Mouse (Mus musculus) midbrain, embryonic 13.5 days (tissue): ENCODE results near the gene Hnrnpa1. TPM values are rescaled to one million over a fixed set of nuclear protein-coding genes. Genes with fewer than 3 reads are reported as not detected.
"Not testable (repeated sequence)": the region's sequence is repeated elsewhere in the genome, so short reads cannot be mapped to it uniquely, and the experiment has no call there.

Source experiments
- ATAC-seq: fragments of 200-750 bp; cut with Nextera tagmentation; 2 replicates; pipeline ENCODE4 v1.8.0; 2017; ENCODE audit warnings: mild to moderate bottlenecking, moderate TSS enrichment, moderate library complexity
- H3K27ac ChIP-seq: fragments of 300-500 bp; sonication (generic); 2 replicates; pipeline ENCODE4 v1.5.1; 2015; ENCODE audit warnings: inconsistent platforms, mild to moderate bottlenecking, moderate library complexity
- H3K27me3 ChIP-seq: fragments of 300-500 bp; sonication (generic); 2 replicates; pipeline ENCODE4 v1.6.1; 2015; ENCODE audit warnings: mild to moderate bottlenecking, inconsistent platforms
- H3K36me3 ChIP-seq: fragments of 300-500 bp; sonication (generic); 2 replicates; pipeline ENCODE4 v1.6.1; 2015; ENCODE audit warnings: mild to moderate bottlenecking, inconsistent platforms
- H3K4me1 ChIP-seq: fragments of 300-500 bp; sonication (generic); replicated peaks from 2 replicates; pipeline ENCODE4 v1.6.1; 2015; ENCODE audit warnings: inconsistent platforms
- H3K4me2 ChIP-seq: fragments of 300-500 bp; sonication (generic); replicated peaks from 2 replicates; pipeline ENCODE4 v1.6.1; 2015; ENCODE audit warnings: moderate library complexity, mild to moderate bottlenecking, inconsistent platforms
- H3K4me3 ChIP-seq: fragments of 300-500 bp; sonication (generic); replicated peaks from 2 replicates; pipeline ENCODE4 v1.5.1; 2015; ENCODE audit warnings: mild to moderate bottlenecking, inconsistent platforms
- H3K9ac ChIP-seq: fragments of 300-500 bp; sonication (generic); replicated peaks from 2 replicates; pipeline ENCODE4 v1.6.1; 2015; ENCODE audit warnings: mild to moderate bottlenecking, inconsistent platforms
- H3K9me3 ChIP-seq: fragments of 300-500 bp; sonication (generic); 2 replicates; pipeline ENCODE4 v1.6.1; 2016; ENCODE audit warnings: mild to moderate bottlenecking, inconsistent platforms
- WGBS: fragments of 180-500 bp; shearing (Covaris S2); methylation state at CpG from one replicate; pipeline ENCODE4 v1.1.7; 2015; 5-methylcytosine and 5-hydroxymethylcytosine counted together
- polyA plus RNA-seq: library from polyadenylated mRNA; unstranded; fragments of >200 nt; fragmentation: Nextera tagmentation; extraction: Ambion mirVana; gene quantifications from 2 replicates; pipeline ENCODE4 v1.2.1, GENCODE M21; 2015

The Hnrnpa1 gene
- polyA plus RNA-seq, 1 experiment from 2014 or later: 1,022 TPM

DNA sequence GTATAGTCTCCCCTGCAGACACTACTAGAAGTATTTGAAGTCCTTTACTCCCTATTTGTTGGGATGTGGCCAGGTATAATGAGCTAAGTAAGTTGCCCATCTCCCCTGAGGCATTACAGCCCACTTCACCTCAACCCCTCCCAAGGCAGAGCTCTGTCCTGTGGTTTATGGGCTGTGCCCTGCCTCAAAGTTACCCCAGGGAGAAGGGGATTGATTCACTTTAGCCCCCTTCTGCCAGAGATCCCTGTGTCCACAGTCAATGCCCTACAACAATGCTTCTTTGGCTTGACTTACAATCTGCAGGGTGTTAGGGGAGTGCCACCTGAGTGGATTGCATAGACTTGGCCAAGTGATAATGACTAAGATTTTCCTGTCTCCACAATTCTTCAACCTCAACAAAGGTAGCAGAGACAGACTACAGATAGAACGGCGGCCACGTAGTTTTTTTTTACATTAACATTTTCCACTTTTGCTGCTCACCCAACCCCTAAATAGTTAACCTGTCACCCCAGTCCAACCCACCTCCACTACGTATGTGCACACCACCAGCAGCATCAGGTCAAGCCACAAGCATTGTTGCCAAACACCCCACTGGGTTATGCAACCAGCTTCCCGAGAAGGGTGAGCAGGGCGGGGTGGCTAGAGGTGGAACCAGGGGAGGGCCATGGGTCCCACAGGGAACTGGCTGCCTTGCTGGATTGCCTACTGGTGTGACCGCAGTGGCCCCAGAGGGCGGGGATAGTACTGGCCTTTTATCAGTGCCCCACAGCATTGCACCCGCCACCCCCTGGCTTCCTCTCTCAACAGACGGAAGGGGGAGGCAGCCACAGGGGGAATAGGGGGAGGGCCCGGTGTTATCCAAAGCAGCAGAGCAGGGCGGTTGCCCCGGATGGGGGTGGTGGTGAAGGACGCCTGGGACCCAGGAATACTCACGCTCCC lies 17.8 kb downstream of the Hnrnpa1 start, which contains the start of gene Nfe2:
TSS of gene Nfe2 (minus strand) at position 614 of the 939 bp plus-strand sequence.
- Histone ChIP-seq H3K4me3 (no peak within 1 kb of the TSS), H3K9ac (peak within 1 kb of the TSS; percentile 36; the same call in 1 of the 2 replicates), H3K27ac (no peak within 1 kb of the TSS), H3K4me2 (peak within 1 kb of the TSS; percentile 20), H3K27me3 (peaks cover 13% of the 10 kb centered on the region; the same call in 1 of the 2 replicates), H3K4me1 (peaks cover 16% of the 10 kb centered on the region), H3K36me3 (no peaks in the 10 kb centered on the region), H3K9me3 (no peaks in the 10 kb centered on the region)
- ATAC-seq: 0 out of 2 replicates have a peak, but pooled peaks have one; percentile 37
- 18% methylated on average over 15 of the region's 15 CpGs for WGBS

GRCm38 (mm10) chr15:103259162-103259561 lies 18.9 kb downstream of the Hnrnpa1 start:
- Histone ChIP-seq H3K4me1 (peaks cover 16% of the 10 kb centered on the region), H3K27me3 (peaks cover 13% of the 10 kb centered on the region; the same call in 1 of the 2 replicates), H3K4me3 (no peak overlapping the region), H3K9ac (no peak overlapping the region), H3K27ac (no peak overlapping the region), H3K36me3 (no peaks in the 10 kb centered on the region), H3K9me3 (no peaks in the 10 kb centered on the region), H3K4me2 (no peak overlapping the region)
- ATAC-seq: no peak
- 85% methylated on average over 5 of the region's 5 CpGs for WGBS

DNA sequence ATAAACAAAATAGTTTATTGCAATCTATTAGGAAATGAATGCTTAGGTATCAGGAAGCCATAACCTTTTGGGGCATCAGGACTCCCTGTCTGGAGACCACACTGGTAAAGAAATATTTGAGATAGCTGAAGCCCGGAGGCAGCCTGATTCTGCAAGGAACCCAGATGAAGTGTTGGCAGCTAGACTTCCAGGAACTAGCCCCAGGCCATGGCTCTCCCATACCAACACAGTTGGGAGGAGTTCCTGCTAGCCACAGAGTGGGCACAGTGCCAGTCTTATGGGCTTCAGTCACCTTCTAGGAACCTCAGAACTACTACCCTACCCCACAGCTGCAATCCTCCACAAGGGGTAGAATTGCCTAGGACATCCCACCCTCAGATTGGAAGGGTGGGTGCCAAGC lies 19.8 kb downstream of the Hnrnpa1 start:
- Histone ChIP-seq H3K27ac (no peak overlapping the region), H3K4me3 (no peak overlapping the region), H3K4me1 (peaks cover 12% of the 10 kb centered on the region), H3K27me3 (peaks cover 9% of the 10 kb centered on the region; the same call in 1 of the 2 replicates), H3K9me3 (no peaks in the 10 kb centered on the region), H3K9ac (no peak overlapping the region), H3K36me3 (no peaks in the 10 kb centered on the region), H3K4me2 (no peak overlapping the region)
- WGBS: 86% methylated on average over 1 of the region's 1 CpGs
- no peak for ATAC-seq

- no peak overlapping the region for H3K9ac ChIP-seq
- WGBS: 93% methylated on average over 2 of the region's 2 CpGs
- no peak for ATAC-seq
- H3K4me3 ChIP-seq: no peak overlapping the region
- H3K36me3 ChIP-seq: no peaks in the 10 kb centered on the region
- H3K9me3 ChIP-seq: no peaks in the 10 kb centered on the region
- no peak overlapping the region for H3K4me2 ChIP-seq
- H3K27me3 ChIP-seq: 0 out of 2 replicates have a peak, but pooled peaks cover 7% of the 10 kb centered on the region
- no peak overlapping the region for H3K27ac ChIP-seq
- H3K4me1 ChIP-seq: no peaks in the 10 kb centered on the region
Observed at GRCm38 (mm10) chr15:103264794-103265193, 24.6 kb downstream of the Hnrnpa1 start.

DNA sequence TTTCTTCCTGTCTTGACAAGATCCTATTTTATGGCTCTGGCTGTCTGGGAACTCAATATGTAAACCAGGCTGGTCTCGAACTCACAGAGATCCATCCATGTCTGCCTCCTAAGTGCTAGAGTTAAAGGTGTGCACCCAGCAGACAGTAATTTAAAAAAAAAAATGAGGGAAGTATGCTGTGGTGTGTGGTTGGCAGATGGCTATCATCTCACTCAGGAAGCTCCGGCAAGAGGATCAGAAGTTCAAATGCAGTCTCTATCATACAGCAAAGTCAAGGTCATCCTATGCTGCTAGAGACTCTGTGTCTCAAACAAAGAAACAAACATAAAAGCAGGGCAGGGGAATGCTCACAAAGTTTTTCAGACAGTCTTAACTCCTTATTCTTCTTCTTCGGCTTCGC lies 28.7 kb downstream of the Hnrnpa1 start:
- H3K4me2 ChIP-seq: no peak overlapping the region
- 85% methylated on average over 4 of the region's 4 CpGs for WGBS
- no peaks in the 10 kb centered on the region for H3K36me3 ChIP-seq
- H3K9ac ChIP-seq: no peak overlapping the region
- H3K9me3 ChIP-seq: no peaks in the 10 kb centered on the region
- no peak for ATAC-seq
- no peak overlapping the region for H3K4me3 ChIP-seq
- peaks cover 8% of the 10 kb centered on the region for H3K4me1 ChIP-seq
- no peak overlapping the region for H3K27ac ChIP-seq
- H3K27me3 ChIP-seq: 0 out of 2 replicates have a peak, but pooled peaks cover 7% of the 10 kb centered on the region

DNA sequence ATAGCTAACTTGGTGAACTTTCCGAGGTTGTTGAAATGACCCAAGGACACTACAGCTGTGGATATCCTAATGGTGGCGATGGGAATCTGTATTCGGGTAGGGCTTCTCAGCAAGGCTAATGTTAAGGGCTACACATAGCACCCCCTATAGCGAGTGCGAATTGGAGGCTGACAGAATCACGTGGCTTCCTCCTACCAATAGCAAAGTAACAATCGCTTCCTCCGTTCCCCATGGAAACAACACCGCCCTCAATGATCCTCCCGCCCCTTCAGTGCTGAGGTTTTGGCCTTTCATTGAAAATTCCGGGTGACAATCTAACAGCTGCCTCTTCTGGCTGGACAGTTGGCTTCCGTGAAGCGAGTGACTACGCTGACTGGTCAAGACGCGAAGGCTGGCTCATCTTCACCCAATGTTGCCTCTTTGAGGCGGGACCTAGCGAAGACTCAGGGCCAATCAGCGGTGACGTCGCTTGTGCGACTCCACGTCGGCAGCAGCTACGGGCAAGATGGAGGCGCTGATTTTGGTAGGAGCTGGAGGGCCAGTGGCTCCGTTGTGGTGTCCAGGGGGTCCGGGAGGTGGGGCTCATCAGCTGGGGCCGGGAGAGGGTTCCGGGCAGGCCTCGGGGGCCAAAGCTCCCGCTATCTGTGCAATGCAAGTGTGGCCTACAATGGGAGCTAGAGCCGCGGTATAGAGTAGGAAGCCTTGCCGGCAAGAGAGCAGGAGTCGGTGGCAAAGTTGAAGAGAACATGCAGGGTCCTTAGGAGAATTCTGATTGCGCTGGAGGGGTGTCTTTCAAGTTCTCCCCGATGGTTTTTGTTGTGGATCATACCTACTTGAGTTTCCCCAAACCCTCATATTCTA lies 32.4 kb downstream of the Hnrnpa1 start, which contains the start of gene Copz1:
TSS of gene Copz1 (plus strand) at position 296 of the 861 bp plus-strand sequence.
- H3K4me2 ChIP-seq: peak within 1 kb of the TSS; percentile 84
- H3K27me3 ChIP-seq: 0 out of 2 replicates have a peak, but pooled peaks cover 7% of the 10 kb centered on the region
- no peaks in the 10 kb centered on the region for H3K9me3 ChIP-seq
- WGBS: under 1% methylated on average over 38 of the region's 38 CpGs
- peak within 1 kb of the TSS; percentile 59; the same call in 1 of the 2 replicates for H3K27ac ChIP-seq
- ATAC-seq: peak; percentile 99
- H3K4me3 ChIP-seq: peak within 1 kb of the TSS; percentile 81
- peak within 1 kb of the TSS; percentile 85 for H3K9ac ChIP-seq
- H3K36me3 ChIP-seq: no peaks in the 10 kb centered on the region
- H3K4me1 ChIP-seq: peaks cover 20% of the 10 kb centered on the region

DNA sequence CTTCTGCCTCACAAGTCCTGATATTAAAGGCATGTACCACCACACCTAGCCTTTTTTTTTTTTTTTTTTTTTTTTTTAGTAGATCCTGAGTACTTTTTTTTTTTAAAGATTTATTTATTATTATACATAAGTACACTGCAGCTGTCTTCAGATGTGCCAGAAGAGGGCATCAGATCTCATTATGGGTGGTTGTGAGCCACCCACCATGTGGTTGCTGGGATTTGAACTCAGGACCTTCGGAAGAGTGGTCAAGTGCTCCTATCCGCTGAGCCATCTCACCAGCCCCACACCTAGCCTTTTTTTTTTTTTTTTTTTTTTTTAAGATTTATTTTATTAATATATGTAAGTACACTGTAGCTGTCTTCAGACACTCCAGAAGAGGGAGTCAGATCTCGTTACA lies 35.7 kb downstream of the Hnrnpa1 start:
- not testable (repeated sequence) for H3K27me3 ChIP-seq, H3K4me3 ChIP-seq, H3K9ac ChIP-seq, H3K36me3 ChIP-seq, H3K27ac ChIP-seq, ATAC-seq, H3K9me3 ChIP-seq, H3K4me2 ChIP-seq
- H3K4me1 ChIP-seq: peaks cover 20% of the 10 kb centered on the region
- 91% methylated on average over 3 of the region's 3 CpGs for WGBS

DNA sequence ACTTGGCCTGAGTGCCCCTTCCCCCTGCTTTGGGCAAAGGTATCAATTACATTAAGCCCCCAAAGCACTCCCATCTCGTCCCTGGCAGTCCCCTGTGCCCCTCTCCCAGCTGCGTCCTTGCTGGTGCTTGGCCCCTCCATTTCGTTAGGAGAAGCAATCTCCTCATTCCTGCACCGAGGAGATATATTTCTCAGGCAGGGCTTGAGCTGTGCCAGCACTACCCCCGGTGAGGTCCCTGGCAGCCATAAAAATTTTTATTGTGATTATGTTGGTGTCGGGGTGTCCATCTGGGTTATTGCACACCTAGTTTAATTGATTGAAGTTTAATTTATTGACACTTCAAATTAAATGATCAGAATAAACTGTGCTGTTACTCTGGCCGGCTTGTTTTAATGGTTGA lies 37.7 kb downstream of the Hnrnpa1 start:
- ATAC-seq: no peak
- WGBS: 73% methylated on average over 7 of the region's 7 CpGs
- H3K4me1 ChIP-seq: peaks cover 20% of the 10 kb centered on the region
- peak overlapping the region; percentile 11 for H3K9ac ChIP-seq
- no peaks in the 10 kb centered on the region for H3K27me3 ChIP-seq
- H3K9me3 ChIP-seq: no peaks in the 10 kb centered on the region
- no peaks in the 10 kb centered on the region for H3K36me3 ChIP-seq
- no peak overlapping the region for H3K27ac ChIP-seq
- no peak overlapping the region for H3K4me3 ChIP-seq
- no peak overlapping the region for H3K4me2 ChIP-seq

- H3K4me1 ChIP-seq: peaks cover 6% of the 10 kb centered on the region
- no peak overlapping the region for H3K27ac ChIP-seq
- H3K4me3 ChIP-seq: no peak overlapping the region
- no peak overlapping the region for H3K4me2 ChIP-seq
- no peaks in the 10 kb centered on the region for H3K27me3 ChIP-seq
- no peak overlapping the region for H3K9ac ChIP-seq
- no peak for ATAC-seq
- H3K36me3 ChIP-seq: no peaks in the 10 kb centered on the region
- WGBS: 65% methylated on average over 3 of the region's 3 CpGs
- no peaks in the 10 kb centered on the region for H3K9me3 ChIP-seq
Observed at GRCm38 (mm10) chr15:103279750-103280149, 39.5 kb downstream of the Hnrnpa1 start.

GRCm38 (mm10) chr15:103280817-103281464 lies 40.7 kb downstream of the Hnrnpa1 start:
- Histone ChIP-seq H3K27me3 (no peaks in the 10 kb centered on the region), H3K9me3 (no peaks in the 10 kb centered on the region), H3K4me2 (no peak overlapping the region), H3K36me3 (no peaks in the 10 kb centered on the region), H3K27ac (no peak overlapping the region), H3K4me3 (no peak overlapping the region), H3K4me1 (peaks cover 13% of the 10 kb centered on the region), H3K9ac (no peak overlapping the region)
- 79% methylated on average over 3 of the region's 3 CpGs for WGBS
- ATAC-seq: no peak

DNA sequence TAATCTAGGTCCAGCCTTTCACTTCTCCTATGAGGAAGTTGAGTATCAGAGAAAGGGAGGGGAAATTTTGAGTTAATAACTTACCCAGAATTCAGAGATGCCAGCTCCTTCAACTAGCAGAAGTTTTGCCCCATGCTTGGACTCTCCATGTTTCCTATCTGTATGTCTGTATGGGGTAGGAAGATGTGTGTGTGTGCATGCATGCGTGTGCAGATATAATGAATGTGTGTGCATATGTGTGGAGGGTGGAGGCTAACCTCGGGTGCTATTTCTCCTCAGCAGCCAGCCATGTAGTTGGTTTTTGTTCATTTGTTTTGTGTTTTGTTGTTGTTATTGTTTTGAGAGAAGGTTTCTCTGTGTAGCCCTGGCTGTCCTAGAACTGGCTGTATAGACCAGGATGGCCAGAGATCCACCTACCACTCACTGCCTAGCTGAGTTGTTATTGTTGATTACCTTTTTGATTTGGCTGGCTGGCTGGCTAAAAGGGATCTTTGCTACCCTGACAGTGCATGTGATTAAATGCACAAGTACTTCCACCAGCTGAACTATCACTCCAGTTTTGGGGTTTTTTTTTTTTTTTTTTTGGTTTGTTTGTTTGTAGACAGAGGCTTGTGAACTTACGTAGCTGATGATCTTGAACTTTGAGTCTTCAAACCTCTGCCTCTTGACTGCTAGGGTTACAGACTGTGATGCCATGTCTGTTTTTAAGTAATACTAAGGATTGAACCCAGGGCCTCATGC lies 41.4 kb downstream of the Hnrnpa1 start:
- Histone ChIP-seq H3K4me3 (no peak overlapping the region), H3K9ac (no peak overlapping the region), H3K27me3 (no peaks in the 10 kb centered on the region), H3K4me1 (peaks cover 13% of the 10 kb centered on the region), H3K36me3 (0 out of 2 replicates have a peak, but pooled peaks cover under 1% of the 10 kb centered on the region), H3K27ac (no peak overlapping the region), H3K9me3 (no peaks in the 10 kb centered on the region), H3K4me2 (no peak overlapping the region)
- ATAC-seq: no peak
- WGBS: 90% methylated on average over 3 of the region's 3 CpGs
